Mouse (Mus musculus) right cerebral cortex, adult 2 months (tissue): ENCODE measurements around the gene Stom.

Source experiments
- DNase-seq, 2 experiments: peaks; one replicate each; pipeline ENCODE4 v3.0.0; 2021 to 2022; ENCODE audit warnings: low spot score in 2 of 2

The Stom gene

GRCm38 (mm10) chr2:35320399-35320798 lies 16.4 kb downstream of the Stom start:
- no peak for DNase-seq

GRCm38 (mm10) chr2:35318405-35318804 lies 18.4 kb downstream of the Stom start:
- no peak for DNase-seq

- DNase-seq: no peak
Observed at GRCm38 (mm10) chr2:35317604-35318003, 19.2 kb downstream of the Stom start.

GRCm38 (mm10) chr2:35314300-35314699 lies 22.5 kb downstream of the Stom start:
- DNase-seq: no peak

- DNase-seq: no peak
Observed at GRCm38 (mm10) chr2:35309906-35310493, 26.8 kb downstream of the Stom start.

GRCm38 (mm10) chr2:35308166-35308565 lies 28.6 kb downstream of the Stom start:
- no peak for DNase-seq

- no peak for DNase-seq
Observed at GRCm38 (mm10) chr2:35302049-35302885, 34.5 kb downstream of the Stom start.

GRCm38 (mm10) chr2:35299437-35299836 lies 37.3 kb downstream of the Stom start:
- DNase-seq: no peak

- DNase-seq: peak; percentile 80 to 87
Observed at GRCm38 (mm10) chr2:35297703-35298332, 39.0 kb downstream of the Stom start.

- DNase-seq: no peak
Observed at GRCm38 (mm10) chr2:35293291-35293690, 43.5 kb downstream of the Stom start.

GRCm38 (mm10) chr2:35292700-35293099 lies 44.1 kb downstream of the Stom start:
- no peak for DNase-seq

- DNase-seq: peak; percentile 39 to 49
Observed at GRCm38 (mm10) chr2:35291856-35292255, 44.9 kb downstream of the Stom start.

GRCm38 (mm10) chr2:35288758-35289635 lies 47.8 kb downstream of the Stom start:
- peak; percentile 91 to 93 for DNase-seq

- no peak for DNase-seq
Observed at GRCm38 (mm10) chr2:35287017-35287620, 49.7 kb downstream of the Stom start.

GRCm38 (mm10) chr2:35285209-35285608 lies 51.6 kb downstream of the Stom start:
- DNase-seq: no peak

GRCm38 (mm10) chr2:35283997-35284396 lies 52.8 kb downstream of the Stom start:
- no peak for DNase-seq

GRCm38 (mm10) chr2:35282214-35282613 lies 54.6 kb downstream of the Stom start:
- DNase-seq: no peak

GRCm38 (mm10) chr2:35280001-35280400 lies 56.8 kb downstream of the Stom start:
- DNase-seq: no peak

- no peak for DNase-seq
Observed at GRCm38 (mm10) chr2:35278371-35279210, 58.2 kb downstream of the Stom start.

GRCm38 (mm10) chr2:35277686-35278085 lies 59.1 kb downstream of the Stom start:
- DNase-seq: no peak
